Mouse (Mus musculus) CH12.LX (cell line): ENCODE data around the gene Map4k3.

Experiments used
- CTCF ChIP-seq, 2 experiments: IDR thresholded peaks in 1 of 2; conservative IDR thresholded peaks in 1 of 2; 2 replicates each; pipeline ENCODE4 v1.5.1; 2011 to 2012; ENCODE audit warnings: low read depth in 2 of 2, low read length in 2 of 2, improper control_type of control experiment in 1 of 2, inconsistent platforms in 1 of 2, mild to moderate bottlenecking in 1 of 2, moderate library complexity in 1 of 2
- ELF1 ChIP-seq: IDR thresholded peaks from 2 replicates; pipeline ENCODE4 v1.6.1; 2014; ENCODE audit warnings: low read depth, mild to moderate bottlenecking, inconsistent platforms, low read length, improper control_type of control experiment
- HCFC1 ChIP-seq: IDR thresholded peaks from 2 replicates; pipeline ENCODE4 v1.6.1; 2012; ENCODE audit warnings: low read depth, mild to moderate bottlenecking, inconsistent platforms, low read length, improper control_type of control experiment
- JUND ChIP-seq: conservative IDR thresholded peaks from 2 replicates; pipeline ENCODE4 v1.6.1; 2011; ENCODE audit warnings: low read depth, low read length, improper control_type of control experiment
- KAT2A ChIP-seq: IDR thresholded peaks from 2 replicates; pipeline ENCODE4 v1.6.1; 2012; ENCODE audit warnings: low read length, improper control_type of control experiment, inconsistent platforms; ENCODE audit not compliant: insufficient replicate concordance
- MEF2A ChIP-seq: IDR thresholded peaks from 2 replicates; pipeline ENCODE4 v1.6.1; 2014; ENCODE audit warnings: low read depth, mild to moderate bottlenecking, inconsistent platforms, low read length, improper control_type of control experiment, borderline replicate concordance
- SMC3 ChIP-seq: IDR thresholded peaks from 2 replicates; pipeline ENCODE4 v1.6.1; 2011; ENCODE audit warnings: low read depth, low read length, improper control_type of control experiment
- USF2 ChIP-seq: conservative IDR thresholded peaks from 2 replicates; pipeline ENCODE4 v1.6.1; 2011; ENCODE audit warnings: low read depth, low read length, improper control_type of control experiment

DNA sequence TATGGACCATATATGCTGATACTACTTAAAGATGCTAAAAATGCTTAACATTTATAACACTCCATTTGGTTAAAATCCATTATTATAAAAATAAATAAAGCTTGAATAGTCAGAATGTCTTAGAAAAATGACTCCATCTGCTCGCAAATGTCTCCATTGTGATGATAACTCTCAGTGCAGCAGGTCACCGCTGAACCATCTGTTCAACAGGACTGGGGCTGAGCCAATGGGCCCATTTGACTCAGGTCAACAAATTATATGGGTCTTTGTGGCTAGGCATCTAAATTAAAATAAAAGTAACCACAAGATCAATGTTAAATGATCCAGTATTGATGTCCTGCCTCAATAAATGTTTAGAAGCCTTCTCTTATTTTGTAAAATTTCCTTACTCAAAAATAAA is 68.1 kb downstream of the Map4k3 start:
- TF ChIP-seq MEF2A (no peak), USF2 (no peak), SMC3 (no peak), JUND (no peak), CTCF (conservative IDR thresholded peaks at IDR 0.05 in 1 of 2, IDR thresholded peaks at IDR 0.05 in 1 of 2; ENCODE audit: low read depth in 2 of 2, low read length in 2 of 2) (no peak), KAT2A (no peak), HCFC1 (no peak), ELF1 (no peak)
